7 mouse cellular contexts compared by ENCODE assay signal in the genomic region with DNA sequence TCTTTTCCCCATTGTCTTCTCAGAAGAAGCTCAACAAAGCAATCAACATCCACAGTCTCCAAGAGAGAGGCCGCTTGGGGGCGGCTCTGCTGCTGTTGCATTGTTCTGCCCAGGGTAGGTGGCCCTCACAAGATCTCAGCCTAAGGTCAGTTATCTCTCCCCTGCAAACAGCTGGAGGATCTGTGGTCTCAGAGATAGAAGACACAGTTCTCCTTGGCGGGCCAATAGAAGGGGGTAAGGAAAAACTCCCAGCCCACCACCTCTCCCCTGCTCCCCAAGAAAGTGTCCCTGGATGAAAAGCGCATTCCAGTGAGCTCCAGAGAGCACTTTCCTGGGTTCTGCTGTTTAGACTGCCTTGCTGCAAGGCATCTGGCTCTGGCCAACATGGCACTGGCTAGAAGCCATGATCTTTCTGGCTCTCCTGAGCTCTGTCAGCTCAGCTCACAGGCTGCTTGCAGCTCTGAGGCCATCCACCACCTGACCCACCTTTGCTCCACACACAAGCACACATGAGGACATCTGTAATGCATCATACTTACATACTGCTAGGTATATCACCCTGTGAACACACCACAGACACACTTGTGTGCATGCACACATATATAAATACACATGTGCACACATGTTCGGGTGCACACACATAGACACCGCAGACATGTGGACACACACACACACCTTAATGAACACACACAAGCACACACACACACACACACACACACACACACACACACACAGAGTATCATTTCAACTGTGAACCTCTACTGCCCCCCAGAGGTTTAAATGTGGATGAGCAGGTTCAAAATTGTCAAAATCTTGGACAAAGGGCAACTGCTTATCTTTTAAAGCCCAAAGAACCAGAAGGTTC.
DNase-seq lines count a peak whose midpoint lies in the region; ATAC-seq and TF ChIP-seq lines count a peak whose summit lies in the region.

No protein-coding gene starts in this region.

- no peaks in the 10 kb centered on the region for H3K36me3 ChIP-seq in ES-Bruce4 (ENCODE audit: control insufficient read depth, insufficient read depth, low read length, poor library complexity, severe bottlenecking)
- H3K36me3 ChIP-seq in embryonic facial prominence, embryonic 14.5 days (ENCODE audit: control insufficient read depth, insufficient read depth, low read length) = no peaks in the 10 kb centered on the region
- H3K36me3 ChIP-seq in heart, embryonic 16.5 days (ENCODE audit: control insufficient read depth, insufficient read depth) = no peaks in the 10 kb centered on the region
- no peaks in the 10 kb centered on the region for H3K36me3 ChIP-seq in lung, postnatal 0 days (ENCODE audit: insufficient read depth, low read length)

- no peak overlapping the region for H3K4me3 ChIP-seq in ES-Bruce4 (ENCODE audit: low read depth, low read length)
- no peak overlapping the region for H3K4me3 ChIP-seq in embryonic facial prominence, embryonic 14.5 days (ENCODE audit: low read depth, low read length)
- no peak overlapping the region for H3K4me3 ChIP-seq in heart, embryonic 16.5 days (ENCODE audit: low read length)
- H3K4me3 ChIP-seq in lung, postnatal 0 days (ENCODE audit: low read depth, low read length) = no peak overlapping the region

- DNase-seq in adrenal gland, adult 8-10 months = peak; percentile 26
- DNase-seq in embryonic facial prominence, embryonic 14.5 days (ENCODE audit: low spot score) = peak; percentile 31
- DNase-seq in kidney, postnatal 10 days = peak; percentile 29
- DNase-seq in lung, postnatal 0 days (ENCODE audit: low spot score) = peak; percentile 51
- DNase-seq in ovary, postnatal 36 days (ENCODE audit: low spot score) = peak; percentile 34

- peak; percentile 20 for TF ChIP-seq CTCF in ES-Bruce4 (IDR thresholded peaks at IDR 0.05; ENCODE audit: low read depth, low read length)
- peak; percentile 92 for TF ChIP-seq CTCF in lung, postnatal 0 days (IDR thresholded peaks at IDR 0.05)

- H3K27ac ChIP-seq in ES-Bruce4 (ENCODE audit: insufficient read depth, low read length) = no peak overlapping the region
- no peak overlapping the region for H3K27ac ChIP-seq in embryonic facial prominence, embryonic 14.5 days (replicated peaks; ENCODE audit: low read depth, low read length)
- no peak overlapping the region for H3K27ac ChIP-seq in heart, embryonic 16.5 days (ENCODE audit: low read length)
- H3K27ac ChIP-seq in lung, postnatal 0 days (ENCODE audit: low read length) = no peak overlapping the region

- peaks cover 5% of the 10 kb centered on the region for H3K4me1 ChIP-seq in ES-Bruce4 (ENCODE audit: control insufficient read depth, insufficient read depth, low read length)
- H3K4me1 ChIP-seq in embryonic facial prominence, embryonic 14.5 days (ENCODE audit: control insufficient read depth, insufficient read depth, low read length) = no peaks in the 10 kb centered on the region
- H3K4me1 ChIP-seq in heart, embryonic 16.5 days (ENCODE audit: control insufficient read depth, insufficient read depth, low read length) = peaks cover 14% of the 10 kb centered on the region
- peaks cover 7% of the 10 kb centered on the region; the same call in 1 of the 2 replicates for H3K4me1 ChIP-seq in lung, postnatal 0 days (ENCODE audit: insufficient read depth, low read depth, low read length)

- no peak for TF ChIP-seq POLR2A in ES-Bruce4 (IDR thresholded peaks at IDR 0.05; ENCODE audit: insufficient read depth, low read length)

- 0 out of 2 replicates have a peak, but pooled peaks cover 2% of the 10 kb centered on the region for H3K9me3 ChIP-seq in ES-Bruce4 (replicated peaks; ENCODE audit: control insufficient read depth, insufficient read depth, low read length, poor library complexity, severe bottlenecking)
- H3K9me3 ChIP-seq in embryonic facial prominence, embryonic 14.5 days (ENCODE audit: control insufficient read depth, low read length) = no peaks in the 10 kb centered on the region
- no peaks in the 10 kb centered on the region; the same call in 1 of the 2 replicates for H3K9me3 ChIP-seq in heart, embryonic 16.5 days (replicated peaks; ENCODE audit: control insufficient read depth, low read length)
- H3K9me3 ChIP-seq in lung, postnatal 0 days (ENCODE audit: low read length) = no peaks in the 10 kb centered on the region

- no peaks in the 10 kb centered on the region for H3K27me3 ChIP-seq in ES-Bruce4 (ENCODE audit: control insufficient read depth, insufficient read depth, low read length, poor library complexity, severe bottlenecking)
- no peaks in the 10 kb centered on the region for H3K27me3 ChIP-seq in embryonic facial prominence, embryonic 14.5 days (replicated peaks; ENCODE audit: control insufficient read depth, insufficient read depth, low read length)
- no peaks in the 10 kb centered on the region for H3K27me3 ChIP-seq in heart, embryonic 16.5 days (ENCODE audit: control insufficient read depth, insufficient read depth, low read length)
- H3K27me3 ChIP-seq in lung, postnatal 0 days (replicated peaks; ENCODE audit: insufficient read depth, low read length) = no peaks in the 10 kb centered on the region

- H3K4me2 ChIP-seq in embryonic facial prominence, embryonic 14.5 days (ENCODE audit: low read depth, low read length) = no peak overlapping the region
- no peak overlapping the region for H3K4me2 ChIP-seq in heart, embryonic 16.5 days (ENCODE audit: low read depth, low read length)
- H3K4me2 ChIP-seq in lung, postnatal 0 days (replicated peaks; ENCODE audit: low read depth, low read length) = no peak overlapping the region

- peak; percentile 55 for ATAC-seq in embryonic facial prominence, embryonic 14.5 days (ENCODE audit: low read depth)
- ATAC-seq in heart, embryonic 16.5 days (replicated peaks; ENCODE audit: extremely low read depth, insufficient read depth, low FRiP score) = peak; percentile 41; the same call in 1 of the 2 replicates
- peak; percentile 57 for ATAC-seq in lung, postnatal 0 days

- 0 out of 2 replicates have a peak, but pooled peaks have one; percentile 46 for TF ChIP-seq EP300 in ES-Bruce4 (IDR thresholded peaks at IDR 0.05; ENCODE audit: insufficient read depth, low read depth, low read length)
- TF ChIP-seq EP300 in lung, postnatal 0 days (IDR thresholded peaks at IDR 0.05) = 0 out of 2 replicates have a peak, but pooled peaks have one; percentile 42

- WGBS in embryonic facial prominence, embryonic 14.5 days = 51% methylated on average over 6 of the region's 6 CpGs
- 45% methylated on average over 6 of the region's 6 CpGs for WGBS in heart, embryonic 16.5 days
- WGBS in lung, postnatal 0 days = 45% methylated on average over 6 of the region's 6 CpGs

- no peak overlapping the region for H3K9ac ChIP-seq in ES-Bruce4 (ENCODE audit: low read depth, poor library complexity, severe bottlenecking)
- H3K9ac ChIP-seq in embryonic facial prominence, embryonic 14.5 days (ENCODE audit: low read depth, low read length) = no peak overlapping the region
- no peak overlapping the region for H3K9ac ChIP-seq in heart, embryonic 16.5 days (ENCODE audit: low read length)
- no peak overlapping the region for H3K9ac ChIP-seq in lung, postnatal 0 days (replicated peaks; ENCODE audit: low read depth)
